Mouse (Mus musculus): ENCODE data around the gene Nupr1. TPM values are rescaled to one million over a fixed set of nuclear protein-coding genes. Genes with fewer than 3 reads are reported as not detected.
"Not testable (repeated sequence)": the region's sequence is repeated elsewhere in the genome, so short reads cannot be mapped to it uniquely, and the experiment has no call there.

The Nupr1 gene
- polyA plus RNA-seq, 1 experiment, result 102 TPM

- DNase-seq, result no peak
- TF ChIP-seq CTCF (IDR thresholded peaks at IDR 0.05; ENCODE audit: insufficient read depth, low read length), result no peak
- TF ChIP-seq POLR2A (IDR thresholded peaks at IDR 0.05; ENCODE audit: borderline replicate concordance, extremely low read depth, low read depth, low read length), result no peak
- Histone ChIP-seq H3K4me1 (ENCODE audit: control insufficient read depth, insufficient read depth, low read length) (no peaks in the 10 kb centered on the region), H3K4me3 (replicated peaks; ENCODE audit: extremely low read depth, low read depth, low read length) (no peak overlapping the region)
- 45% methylated on average over 5 of the region's 5 CpGs for WGBS
Observed at GRCm38 (mm10) chr7:126645708-126646107, 15.0 kb upstream of the Nupr1 start.

- no peak for DNase-seq
Observed at GRCm38 (mm10) chr7:126644914-126645313, 14.3 kb upstream of the Nupr1 start.

GRCm38 (mm10) chr7:126644345-126644744, 13.7 kb upstream of the Nupr1 start:
- 65% methylated on average over 3 of the region's 3 CpGs for WGBS
- TF ChIP-seq CTCF (IDR thresholded peaks at IDR 0.05; ENCODE audit: insufficient read depth, low read length) (no peak), POLR2A (IDR thresholded peaks at IDR 0.05; ENCODE audit: borderline replicate concordance, extremely low read depth, low read depth, low read length) (no peak)
- no peaks in the 10 kb centered on the region for H3K4me1 ChIP-seq (ENCODE audit: control insufficient read depth, insufficient read depth, low read length)
- DNase-seq, result no peak
- H3K4me3 ChIP-seq (replicated peaks; ENCODE audit: extremely low read depth, low read depth, low read length), result no peak overlapping the region

More at GRCm38 (mm10) chr7:126644914-126645313, 14.3 kb upstream of the Nupr1 start:
- Histone ChIP-seq H3K4me3 (replicated peaks; ENCODE audit: extremely low read depth, low read depth, low read length) (no peak overlapping the region), H3K4me1 (ENCODE audit: control insufficient read depth, insufficient read depth, low read length) (no peaks in the 10 kb centered on the region)
- TF ChIP-seq POLR2A (IDR thresholded peaks at IDR 0.05; ENCODE audit: borderline replicate concordance, extremely low read depth, low read depth, low read length), result no peak
- TF ChIP-seq CTCF (IDR thresholded peaks at IDR 0.05; ENCODE audit: insufficient read depth, low read length), result no peak

GRCm38 (mm10) chr7:126643244-126643617, 12.6 kb upstream of the Nupr1 start:
- H3K4me3 ChIP-seq (replicated peaks; ENCODE audit: extremely low read depth, low read depth, low read length); DNase-seq; H3K4me1 ChIP-seq (ENCODE audit: control insufficient read depth, insufficient read depth, low read length): not testable (repeated sequence)
- TF ChIP-seq CTCF (IDR thresholded peaks at IDR 0.05; ENCODE audit: insufficient read depth, low read length), result peak; percentile 40
- WGBS, result 14% methylated on average over 3 of the region's 3 CpGs

- TF ChIP-seq POLR2A (IDR thresholded peaks at IDR 0.05; ENCODE audit: borderline replicate concordance, extremely low read depth, low read depth, low read length), result no peak
- TF ChIP-seq CTCF (IDR thresholded peaks at IDR 0.05; ENCODE audit: insufficient read depth, low read length), result no peak
- no peaks in the 10 kb centered on the region for H3K4me1 ChIP-seq (ENCODE audit: control insufficient read depth, insufficient read depth, low read length)
- no peak for DNase-seq
- H3K4me3 ChIP-seq (replicated peaks; ENCODE audit: extremely low read depth, low read depth, low read length), result no peak overlapping the region
- WGBS, result 51% methylated on average over 5 of the region's 5 CpGs
Observed at GRCm38 (mm10) chr7:126642545-126643243, 12.0 kb upstream of the Nupr1 start.

- peak; percentile 42 for DNase-seq
- H3K4me3 ChIP-seq (replicated peaks; ENCODE audit: extremely low read depth, low read depth, low read length), result no peak overlapping the region
- H3K4me1 ChIP-seq (ENCODE audit: control insufficient read depth, insufficient read depth, low read length), result no peaks in the 10 kb centered on the region; the same call in 1 of the 2 replicates
- WGBS, result 24% methylated on average over 4 of the region's 4 CpGs
- TF ChIP-seq POLR2A (IDR thresholded peaks at IDR 0.05; ENCODE audit: borderline replicate concordance, extremely low read depth, low read depth, low read length), result no peak
- TF ChIP-seq CTCF (IDR thresholded peaks at IDR 0.05; ENCODE audit: insufficient read depth, low read length), result peak; percentile 56
Observed at GRCm38 (mm10) chr7:126636733-126637520, 6.3 kb upstream of the Nupr1 start.

GRCm38 (mm10) chr7:126635375-126635774, 4.7 kb upstream of the Nupr1 start:
- peaks cover 2% of the 10 kb centered on the region; the same call in 1 of the 2 replicates for H3K4me1 ChIP-seq (ENCODE audit: control insufficient read depth, insufficient read depth, low read length)
- H3K4me3 ChIP-seq (replicated peaks; ENCODE audit: extremely low read depth, low read depth, low read length), result no peak overlapping the region
- DNase-seq, result no peak
- TF ChIP-seq CTCF (IDR thresholded peaks at IDR 0.05; ENCODE audit: insufficient read depth, low read length), result no peak
- TF ChIP-seq POLR2A (IDR thresholded peaks at IDR 0.05; ENCODE audit: borderline replicate concordance, extremely low read depth, low read depth, low read length), result no peak

GRCm38 (mm10) chr7:126632478-126632877, 1.8 kb upstream of the Nupr1 start:
- no peak for DNase-seq
- TF ChIP-seq POLR2A (IDR thresholded peaks at IDR 0.05; ENCODE audit: borderline replicate concordance, extremely low read depth, low read depth, low read length), result no peak
- no peak for TF ChIP-seq CTCF (IDR thresholded peaks at IDR 0.05; ENCODE audit: insufficient read depth, low read length)
- H3K4me1 ChIP-seq (ENCODE audit: control insufficient read depth, insufficient read depth, low read length), result peaks cover 6% of the 10 kb centered on the region
- 69% methylated on average over 2 of the region's 2 CpGs for WGBS
- H3K4me3 ChIP-seq (replicated peaks; ENCODE audit: extremely low read depth, low read depth, low read length), result no peak overlapping the region

GRCm38 (mm10) chr7:126629915-126630314, 746 bp downstream of the Nupr1 start:
- TF ChIP-seq POLR2A (IDR thresholded peaks at IDR 0.05; ENCODE audit: borderline replicate concordance, extremely low read depth, low read depth, low read length) (no peak), CTCF (IDR thresholded peaks at IDR 0.05; ENCODE audit: insufficient read depth, low read length) (no peak)
- Histone ChIP-seq H3K4me1 (ENCODE audit: control insufficient read depth, insufficient read depth, low read length) (peaks cover 6% of the 10 kb centered on the region), H3K4me3 (replicated peaks; ENCODE audit: extremely low read depth, low read depth, low read length) (no peak overlapping the region)
- WGBS, result 31% methylated on average over 3 of the region's 3 CpGs
- DNase-seq, result no peak

GRCm38 (mm10) chr7:126628111-126628510, 2.5 kb downstream of the Nupr1 start:
- TF ChIP-seq POLR2A (IDR thresholded peaks at IDR 0.05; ENCODE audit: borderline replicate concordance, extremely low read depth, low read depth, low read length) (no peak), CTCF (IDR thresholded peaks at IDR 0.05; ENCODE audit: insufficient read depth, low read length) (no peak)
- no peak for DNase-seq
- 41% methylated on average over 6 of the region's 6 CpGs for WGBS
- Histone ChIP-seq H3K4me3 (replicated peaks; ENCODE audit: extremely low read depth, low read depth, low read length) (no peak overlapping the region), H3K4me1 (ENCODE audit: control insufficient read depth, insufficient read depth, low read length) (peaks cover 6% of the 10 kb centered on the region)
